Mouse (Mus musculus) small intestine, adult 2 months (tissue): ENCODE results near the gene Tchh. TPM values are rescaled to one million over a fixed set of nuclear protein-coding genes. Genes with fewer than 3 reads are reported as not detected.

ENCODE experiments used
- H3K27ac ChIP-seq: fragments of 200-500 bp; 2 replicates; pipeline ENCODE4 v1.5.1; 2012; ENCODE audit warnings: low read depth, low read length, control low read depth, inconsistent platforms; ENCODE audit not compliant: insufficient read depth
- H3K27me3 ChIP-seq: fragments of 200-500 bp; 2 replicates; pipeline ENCODE4 v1.6.1; 2012; ENCODE audit warnings: mild to moderate bottlenecking, moderate library complexity, low read length, inconsistent platforms; ENCODE audit not compliant: control insufficient read depth, insufficient read depth
- H3K36me3 ChIP-seq: fragments of 200-500 bp; 2 replicates; pipeline ENCODE4 v1.6.1; 2012; ENCODE audit warnings: mild to moderate bottlenecking, low read length, control low read depth, inconsistent platforms; ENCODE audit not compliant: control insufficient read depth, insufficient read depth
- H3K4me1 ChIP-seq: fragments of 200-500 bp; 2 replicates; pipeline ENCODE4 v1.6.1; 2012; ENCODE audit warnings: low read length, inconsistent platforms, mixed read lengths; ENCODE audit not compliant: control insufficient read depth, insufficient read depth, insufficient read length
- H3K4me3 ChIP-seq: fragments of 200-500 bp; 2 replicates; pipeline ENCODE4 v1.5.1; 2012; ENCODE audit warnings: low read depth, mild to moderate bottlenecking, control low read depth, inconsistent platforms, low read length, moderate library complexity
- CTCF ChIP-seq: fragments of 200-500 bp; IDR thresholded peaks from 2 replicates; pipeline ENCODE4 v1.5.1; 2012; ENCODE audit warnings: low read depth, mild to moderate bottlenecking, control low read depth, inconsistent platforms, low read length, moderate library complexity, mixed read lengths; ENCODE audit not compliant: insufficient replicate concordance, insufficient read length; ENCODE audit errors: extremely low read depth
- POLR2A ChIP-seq: fragments of 200-500 bp; IDR thresholded peaks from 2 replicates; pipeline ENCODE4 v1.6.1; 2012; ENCODE audit warnings: low read depth, mild to moderate bottlenecking, control low read depth, inconsistent platforms, low read length, moderate library complexity
- WGBS: fragments of 180-500 bp; shearing (Covaris S2); methylation state at CpG from one replicate; pipeline ENCODE4 v1.1.7; 2018; 5-methylcytosine and 5-hydroxymethylcytosine counted together
- polyA plus RNA-seq: library from polyadenylated mRNA; depleted of rRNA; stranded (reverse); fragments of >200 nt; gene quantifications from 2 replicates; pipeline ENCODE4 v1.2.3, GENCODE M21; 2012; rRNA removed

Gene Tchh
- polyA plus RNA-seq, 1 experiment = not detected

- H3K4me1 ChIP-seq = no peaks in the 10 kb centered on the region
- WGBS = 26% methylated on average over 3 of the region's 3 CpGs
- H3K36me3 ChIP-seq = no peaks in the 10 kb centered on the region
- no peaks in the 10 kb centered on the region for H3K27me3 ChIP-seq
- no peak overlapping the region for H3K27ac ChIP-seq
- no peak for TF ChIP-seq POLR2A
- TF ChIP-seq CTCF = no peak
- H3K4me3 ChIP-seq = no peak overlapping the region
Measured at GRCm38 (mm10) chr3:93497131-93497530, 55.0 kb downstream of the Tchh start.

Other genes starting within 250 kb of the Tchh start
- gene Flg2, start 245.1 kb upstream of the Tchh start, polyA plus RNA-seq = not detected in 2 replicates
- not detected in 2 replicates for gene Flg, start 168.8 kb upstream of the Tchh start, polyA plus RNA-seq
- gene Hrnr, start 122.6 kb upstream of the Tchh start, polyA plus RNA-seq = not detected in 2 replicates
- not detected in 2 replicates for gene Rptn, start 48.6 kb upstream of the Tchh start, polyA plus RNA-seq
- not detected in 2 replicates for gene Tchhl1, start 26.4 kb downstream of the Tchh start, polyA plus RNA-seq
- gene S100a11, start 78.2 kb downstream of the Tchh start, polyA plus RNA-seq = 49.0 and 81.5 TPM in 2 replicates
- gene S100a10, start 112.8 kb downstream of the Tchh start, polyA plus RNA-seq = 43.4 and 172 TPM in 2 replicates
- not detected in 2 replicates for gene Tdpoz2, start 210.4 kb downstream of the Tchh start, polyA plus RNA-seq
- gene Tdpoz1, start 234.0 kb downstream of the Tchh start, polyA plus RNA-seq = not detected in 2 replicates